Mouse (Mus musculus): ENCODE results near the gene Spn. TPM values are rescaled to one million over a fixed set of nuclear protein-coding genes. Genes with fewer than 3 reads are reported as not detected.
"Not testable (repeated sequence)": the region's sequence is repeated elsewhere in the genome, so short reads cannot be mapped to it uniquely, and the experiment has no call there.

The Spn gene
- total RNA-seq (2014; fragmentation: Nextera tagmentation) = 52.8 and 55.4 TPM in 2 replicates
- 251 and 278 TPM in 2 replicates for total RNA-seq (2017)
- polyA plus RNA-seq (2012) = 81.4 and 90.2 TPM in 2 replicates

- Histone ChIP-seq H3K4me3 (ENCODE audit: low read depth, low read length) (peak within 1 kb of the TSS; percentile 75), H3K9me3 (replicated peaks) (no peaks in the 10 kb centered on the region), H3K27me3 (ENCODE audit: insufficient read depth, low read length) (no peaks in the 10 kb centered on the region), H3K36me3 (replicated peaks) (peaks cover 51% of the 10 kb centered on the region), H3K4me1 (ENCODE audit: insufficient read depth, low read depth, low read length) (peaks cover 87% of the 10 kb centered on the region)
- DNase-seq (ENCODE audit: low spot score) (peak; percentile 85), ATAC-seq (ENCODE audit: extremely low read depth, insufficient number of reproducible peaks, low FRiP score, poor library complexity, severe bottlenecking) (peak; percentile 43)
- TF ChIP-seq GATA2 (IDR thresholded peaks at IDR 0.05; ENCODE audit: borderline replicate concordance, low read depth, low read length) = no peak
- TF ChIP-seq GATA1 (IDR thresholded peaks at IDR 0.05; ENCODE audit: borderline replicate concordance, low read length) = no peak
- no peak for TF ChIP-seq POLR2AphosphoS5 (IDR thresholded peaks at IDR 0.05; ENCODE audit: insufficient replicate concordance, low read depth, low read length)
- TF ChIP-seq TAL1 (conservative IDR thresholded peaks at IDR 0.05; ENCODE audit: low read depth, low read length) = no peak; the same call in 1 of the 2 replicates
- no peak for TF ChIP-seq CTCF (IDR thresholded peaks at IDR 0.05; ENCODE audit: low read depth, low read length)
These were observed at the start of gene Spn for GRCm38 (mm10) chr7:127137262-127138017. TSS of gene Spn (minus strand) at chr7:127137823.

GRCm38 (mm10) chr7:127187351-127187750, 49.7 kb upstream of the Spn start:
- peaks cover 53% of the 10 kb centered on the region for H3K36me3 ChIP-seq (replicated peaks)
- TF ChIP-seq CTCF (IDR thresholded peaks at IDR 0.05; ENCODE audit: low read depth, low read length) (no peak), POLR2AphosphoS5 (IDR thresholded peaks at IDR 0.05; ENCODE audit: insufficient replicate concordance, low read depth, low read length) (no peak), GATA2 (IDR thresholded peaks at IDR 0.05; ENCODE audit: borderline replicate concordance, low read depth, low read length) (no peak), TAL1 (conservative IDR thresholded peaks at IDR 0.05; ENCODE audit: low read depth, low read length) (no peak), GATA1 (IDR thresholded peaks at IDR 0.05; ENCODE audit: borderline replicate concordance, low read length) (no peak)

GRCm38 (mm10) chr7:127185601-127186000, 48.0 kb upstream of the Spn start:
- TF ChIP-seq POLR2AphosphoS5 (IDR thresholded peaks at IDR 0.05; ENCODE audit: insufficient replicate concordance, low read depth, low read length) (no peak), CTCF (IDR thresholded peaks at IDR 0.05; ENCODE audit: low read depth, low read length) (0 out of 2 replicates have a peak, but pooled peaks have one; percentile 13)
- DNase-seq (ENCODE audit: low spot score) (no peak), ATAC-seq (ENCODE audit: extremely low read depth, insufficient number of reproducible peaks, low FRiP score, poor library complexity, severe bottlenecking) (no peak)
- Histone ChIP-seq H3K4me1 (ENCODE audit: insufficient read depth, low read depth, low read length) (peaks cover 86% of the 10 kb centered on the region), H3K9me3 (replicated peaks) (no peaks in the 10 kb centered on the region), H3K4me3 (ENCODE audit: low read depth, low read length) (no peak overlapping the region), H3K27me3 (ENCODE audit: insufficient read depth, low read length) (no peaks in the 10 kb centered on the region), H3K36me3 (replicated peaks) (peaks cover 35% of the 10 kb centered on the region)

More at GRCm38 (mm10) chr7:127187351-127187750, 49.7 kb upstream of the Spn start:
- Histone ChIP-seq H3K4me1 (ENCODE audit: insufficient read depth, low read depth, low read length) (peaks cover 76% of the 10 kb centered on the region), H3K9me3 (replicated peaks) (no peaks in the 10 kb centered on the region), H3K4me3 (ENCODE audit: low read depth, low read length) (no peak overlapping the region), H3K27me3 (ENCODE audit: insufficient read depth, low read length) (no peaks in the 10 kb centered on the region)
- ATAC-seq (ENCODE audit: extremely low read depth, insufficient number of reproducible peaks, low FRiP score, poor library complexity, severe bottlenecking) (no peak), DNase-seq (ENCODE audit: low spot score) (no peak)

GRCm38 (mm10) chr7:127184720-127185119, 47.1 kb upstream of the Spn start:
- DNase-seq (ENCODE audit: low spot score) (no peak), ATAC-seq (ENCODE audit: extremely low read depth, insufficient number of reproducible peaks, low FRiP score, poor library complexity, severe bottlenecking) (no peak)
- H3K36me3 ChIP-seq (replicated peaks) = peaks cover 26% of the 10 kb centered on the region
- H3K4me1 ChIP-seq (ENCODE audit: insufficient read depth, low read depth, low read length) = peaks cover 87% of the 10 kb centered on the region
- no peak overlapping the region for H3K4me3 ChIP-seq (ENCODE audit: low read depth, low read length)
- TF ChIP-seq POLR2AphosphoS5 (IDR thresholded peaks at IDR 0.05; ENCODE audit: insufficient replicate concordance, low read depth, low read length) (no peak), GATA2 (IDR thresholded peaks at IDR 0.05; ENCODE audit: borderline replicate concordance, low read depth, low read length) (no peak), GATA1 (IDR thresholded peaks at IDR 0.05; ENCODE audit: borderline replicate concordance, low read length) (no peak), TAL1 (conservative IDR thresholded peaks at IDR 0.05; ENCODE audit: low read depth, low read length) (no peak), CTCF (IDR thresholded peaks at IDR 0.05; ENCODE audit: low read depth, low read length) (no peak)
- H3K9me3 ChIP-seq (replicated peaks) = no peaks in the 10 kb centered on the region
- no peaks in the 10 kb centered on the region for H3K27me3 ChIP-seq (ENCODE audit: insufficient read depth, low read length)

- H3K4me1 ChIP-seq (ENCODE audit: insufficient read depth, low read depth, low read length) = peaks cover 79% of the 10 kb centered on the region
- peaks cover 18% of the 10 kb centered on the region for H3K36me3 ChIP-seq (replicated peaks)
- DNase-seq (ENCODE audit: low spot score) (no peak), ATAC-seq (ENCODE audit: extremely low read depth, insufficient number of reproducible peaks, low FRiP score, poor library complexity, severe bottlenecking) (no peak)
- no peak overlapping the region for H3K4me3 ChIP-seq (ENCODE audit: low read depth, low read length)
- 0 out of 2 replicates have a peak, but pooled peaks have one; percentile 29 for TF ChIP-seq CTCF (IDR thresholded peaks at IDR 0.05; ENCODE audit: low read depth, low read length)
- no peak for TF ChIP-seq TAL1 (conservative IDR thresholded peaks at IDR 0.05; ENCODE audit: low read depth, low read length)
- H3K27me3 ChIP-seq (ENCODE audit: insufficient read depth, low read length) = no peaks in the 10 kb centered on the region
- H3K9me3 ChIP-seq (replicated peaks) = peaks cover 4% of the 10 kb centered on the region; the same call in 1 of the 2 replicates
These were observed 46.2 kb upstream of the Spn start for GRCm38 (mm10) chr7:127183828-127184227.

GRCm38 (mm10) chr7:127183345-127183744, 45.7 kb upstream of the Spn start:
- no peak overlapping the region for H3K4me3 ChIP-seq (ENCODE audit: low read depth, low read length)
- peak; percentile 58 for ATAC-seq (ENCODE audit: extremely low read depth, insufficient number of reproducible peaks, low FRiP score, poor library complexity, severe bottlenecking)
- H3K4me1 ChIP-seq (ENCODE audit: insufficient read depth, low read depth, low read length) = peaks cover 74% of the 10 kb centered on the region
- no peaks in the 10 kb centered on the region for H3K27me3 ChIP-seq (ENCODE audit: insufficient read depth, low read length)
- H3K36me3 ChIP-seq (replicated peaks) = peaks cover 13% of the 10 kb centered on the region
- peak; percentile 60 for DNase-seq (ENCODE audit: low spot score)
- H3K9me3 ChIP-seq (replicated peaks) = peaks cover 4% of the 10 kb centered on the region; the same call in 1 of the 2 replicates
- TF ChIP-seq TAL1 (conservative IDR thresholded peaks at IDR 0.05; ENCODE audit: low read depth, low read length) (peak; percentile 78), GATA2 (IDR thresholded peaks at IDR 0.05; ENCODE audit: borderline replicate concordance, low read depth, low read length) (no peak)

GRCm38 (mm10) chr7:127181724-127182123, 44.1 kb upstream of the Spn start:
- not testable (repeated sequence) for H3K36me3 ChIP-seq (replicated peaks); DNase-seq (ENCODE audit: low spot score); H3K27me3 ChIP-seq (ENCODE audit: insufficient read depth, low read length); H3K4me3 ChIP-seq (ENCODE audit: low read depth, low read length); ATAC-seq (ENCODE audit: extremely low read depth, insufficient number of reproducible peaks, low FRiP score, poor library complexity, severe bottlenecking); H3K9me3 ChIP-seq (replicated peaks)
- H3K4me1 ChIP-seq (ENCODE audit: insufficient read depth, low read depth, low read length) = peaks cover 78% of the 10 kb centered on the region
